Mouse (Mus musculus) mammary gland, adult 2 months (tissue): ENCODE results near the gene Car10. TPM values are rescaled to one million over a fixed set of nuclear protein-coding genes. Genes with fewer than 3 reads are reported as not detected.

Source experiments
- polyA plus RNA-seq: library from polyadenylated mRNA; depleted of rRNA; stranded (reverse); fragments of >200 nt; gene quantifications from 2 replicates; pipeline ENCODE4 v1.2.3, GENCODE M21; 2012; ENCODE audit warnings: low replicate concordance; rRNA removed

Gene Car10
- polyA plus RNA-seq = not detected in 2 replicates

DNA sequence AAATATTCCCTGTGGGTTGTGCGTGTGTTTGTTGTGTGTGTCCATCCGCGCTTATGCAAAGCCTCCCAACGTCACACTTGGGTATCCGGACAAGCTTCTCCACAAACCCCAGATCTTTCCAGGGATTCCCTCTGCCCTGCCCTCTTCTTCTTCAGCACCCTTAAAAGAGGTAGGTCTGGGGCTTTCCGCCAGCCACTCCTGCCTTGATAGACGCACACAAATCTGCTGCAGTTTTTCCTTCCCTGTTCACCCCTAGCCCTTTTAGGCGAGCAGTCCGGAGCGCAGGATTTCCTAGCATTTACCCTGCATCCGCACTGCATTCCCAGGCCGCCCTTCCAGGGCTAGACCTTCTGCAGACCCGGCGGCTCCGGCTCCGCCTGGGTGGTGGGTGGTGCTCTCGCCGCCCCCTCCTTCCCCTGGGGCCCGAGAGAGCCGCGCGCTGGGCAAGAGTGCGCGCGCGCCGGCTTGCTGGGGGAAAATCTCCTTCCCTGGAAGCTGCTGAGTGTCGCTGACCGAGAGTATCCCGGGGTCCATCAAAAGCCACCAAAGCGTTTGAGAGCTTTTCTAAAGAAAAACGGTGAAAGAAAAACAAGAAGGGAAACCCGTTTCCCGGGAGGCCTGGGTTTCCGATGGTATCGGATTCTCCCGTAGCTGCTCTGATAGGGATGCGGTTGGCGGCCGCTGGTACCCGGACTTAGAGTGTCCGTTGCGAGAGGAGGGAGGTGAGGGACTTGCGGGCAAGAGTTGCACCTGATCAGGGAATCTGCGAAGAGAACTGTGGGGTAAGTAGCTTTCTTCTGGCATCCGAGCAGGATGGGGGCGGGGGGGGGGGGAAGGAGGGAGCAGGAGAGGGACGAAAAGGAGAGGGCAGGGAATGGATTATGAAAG, at the start of gene Car10:
Gene Car10 (plus strand): TSS at position 88 of the 888 bp plus-strand sequence.

